Mouse (Mus musculus): Measurements from ENCODE around the gene Bag6.

The Bag6 gene

DNA sequence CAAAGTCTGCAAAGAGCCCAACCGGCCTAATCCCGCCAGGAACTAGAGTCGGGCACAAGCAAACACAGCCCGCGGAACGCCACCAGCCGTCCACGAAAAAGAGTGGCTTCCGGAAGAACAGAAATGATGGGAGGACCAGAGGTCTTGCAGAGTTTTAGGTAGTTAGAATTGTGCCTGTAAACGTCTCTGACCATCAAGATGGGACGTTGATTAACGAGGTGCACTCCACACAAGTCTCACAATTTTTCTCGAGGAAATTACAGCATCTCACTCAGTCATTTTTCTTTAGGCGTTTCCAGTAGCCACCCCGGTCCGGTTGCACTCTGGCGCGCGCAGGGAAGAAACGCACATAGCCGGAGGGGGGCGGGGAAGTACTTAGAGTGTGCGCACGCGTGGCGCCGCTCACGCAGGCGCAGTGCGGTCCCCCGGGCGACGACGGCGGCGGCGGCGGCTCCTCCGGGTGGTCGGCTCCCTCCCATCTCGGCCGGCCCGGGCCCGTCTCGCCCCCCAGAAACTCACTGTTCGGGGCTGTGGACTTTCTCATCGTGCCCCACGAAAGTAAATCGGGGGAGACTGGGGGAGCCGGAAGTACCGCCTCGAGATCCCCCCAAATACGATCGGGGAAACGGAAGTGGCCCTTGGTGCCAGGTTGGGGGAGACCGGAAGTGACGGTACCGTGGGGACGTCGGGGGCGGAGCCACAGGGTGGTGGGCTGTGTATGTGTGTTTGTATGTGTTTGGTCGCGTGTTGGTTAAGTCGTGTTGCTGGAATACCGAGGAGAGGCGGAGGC lies at the start of gene Bag6:
Bag6 (plus strand) TSS at position 378 of the 790 bp plus-strand sequence.
- in situ Hi-C loops (cut with MboI, MseI), result no loop called here

DNA sequence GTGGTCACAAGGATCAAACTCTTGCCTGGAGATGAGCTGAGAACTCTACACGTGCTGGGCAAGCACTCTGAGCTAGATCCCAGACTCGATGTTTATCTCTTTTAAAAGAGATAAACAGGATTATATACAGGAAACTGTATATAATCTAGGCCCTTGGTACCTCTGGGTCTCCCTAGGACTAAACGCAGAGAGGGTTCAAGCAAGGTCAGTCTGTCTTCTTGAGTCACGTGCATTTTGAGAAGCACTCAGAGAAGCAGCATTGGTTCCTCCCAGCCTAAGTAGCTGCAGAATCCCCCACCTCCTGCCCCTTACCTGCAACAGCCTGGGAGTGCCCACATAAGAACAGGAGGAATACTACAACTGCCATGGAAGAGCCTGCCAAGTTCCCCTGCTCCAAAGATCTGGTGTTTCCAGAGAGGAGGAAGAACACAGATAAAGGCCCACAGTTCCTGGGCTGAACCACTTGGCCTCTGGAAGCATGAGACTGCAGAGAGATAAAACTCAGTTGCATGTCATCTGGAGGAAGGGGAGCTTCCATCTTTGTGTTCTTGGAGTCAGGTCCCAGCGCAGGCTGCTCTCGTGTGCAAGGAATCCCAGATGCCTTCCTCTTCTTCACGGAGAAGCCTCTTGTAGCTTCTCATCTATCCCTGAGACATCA lies 49.6 kb upstream of the Bag6 start, which contains the start of gene Ly6g6f:
Ly6g6f (minus strand) TSS at position 403 of the 658 bp plus-strand sequence.
- in situ Hi-C loops (cut with MboI, MseI), result no loop called here

DNA sequence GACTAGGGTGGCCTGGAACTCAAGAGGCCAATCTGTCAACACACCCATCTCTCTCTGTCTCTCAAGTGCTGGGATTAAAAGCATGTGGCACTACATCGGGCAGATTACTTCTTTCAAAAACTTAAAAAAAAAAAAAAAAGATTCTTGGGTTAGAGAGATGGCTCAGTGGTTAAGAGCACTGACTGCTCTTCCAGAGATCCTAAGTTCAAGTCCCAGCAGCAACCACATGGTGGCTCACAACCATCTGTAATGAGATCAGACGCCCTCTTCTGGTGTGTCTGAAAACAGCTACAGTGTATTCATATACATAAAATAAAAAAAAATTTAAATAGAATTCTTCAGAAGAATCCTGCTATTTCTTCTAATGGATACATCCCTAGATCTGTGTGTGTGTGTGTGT lies 46.8 kb upstream of the Bag6 start:
- in situ Hi-C loops (cut with MboI, MseI), result no loop called here

DNA sequence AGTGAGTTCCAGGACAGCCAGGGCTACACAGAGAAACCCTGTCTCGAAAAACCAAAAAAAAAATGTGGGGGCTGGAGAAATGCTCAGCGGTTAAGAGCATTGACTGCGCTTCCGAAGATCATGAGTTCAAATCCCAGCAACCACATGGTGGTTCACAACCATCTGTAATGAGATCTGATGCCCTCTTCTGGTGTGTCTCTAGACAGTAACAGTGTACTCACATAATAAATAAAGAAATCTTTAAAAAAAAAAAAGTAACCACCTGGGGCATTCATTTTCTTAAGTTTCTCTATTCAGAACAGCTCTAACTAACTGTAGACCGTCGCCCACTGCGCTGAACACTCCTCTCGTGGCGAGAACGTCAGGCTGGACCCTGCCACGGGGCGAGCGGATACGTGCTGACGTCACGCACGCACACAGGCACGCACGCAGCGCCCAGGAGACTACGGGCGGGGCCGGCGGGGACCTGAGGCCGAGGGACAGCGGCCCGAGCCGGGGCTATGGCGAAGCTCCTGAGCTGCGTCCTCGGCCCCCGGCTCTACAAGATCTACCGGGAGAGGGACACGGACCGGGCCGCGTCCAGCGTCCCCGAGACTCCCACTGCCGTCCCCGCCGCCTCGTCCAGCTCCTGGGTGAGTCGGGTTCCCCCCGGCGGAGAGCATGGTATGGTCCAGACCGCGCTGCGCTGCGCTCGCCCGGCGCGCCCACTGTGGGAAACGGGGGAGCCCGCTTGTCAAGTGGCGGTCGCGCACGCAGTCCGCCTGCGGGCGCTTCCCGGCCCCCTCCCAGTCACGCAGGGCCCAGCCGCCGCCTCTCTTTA lies 45.9 kb upstream of the Bag6 start, which contains the start of gene Abhd16a:
Abhd16a (plus strand) TSS at position 439 of the 820 bp plus-strand sequence.
- in situ Hi-C loops (cut with MboI, MseI), result no loop called here

DNA sequence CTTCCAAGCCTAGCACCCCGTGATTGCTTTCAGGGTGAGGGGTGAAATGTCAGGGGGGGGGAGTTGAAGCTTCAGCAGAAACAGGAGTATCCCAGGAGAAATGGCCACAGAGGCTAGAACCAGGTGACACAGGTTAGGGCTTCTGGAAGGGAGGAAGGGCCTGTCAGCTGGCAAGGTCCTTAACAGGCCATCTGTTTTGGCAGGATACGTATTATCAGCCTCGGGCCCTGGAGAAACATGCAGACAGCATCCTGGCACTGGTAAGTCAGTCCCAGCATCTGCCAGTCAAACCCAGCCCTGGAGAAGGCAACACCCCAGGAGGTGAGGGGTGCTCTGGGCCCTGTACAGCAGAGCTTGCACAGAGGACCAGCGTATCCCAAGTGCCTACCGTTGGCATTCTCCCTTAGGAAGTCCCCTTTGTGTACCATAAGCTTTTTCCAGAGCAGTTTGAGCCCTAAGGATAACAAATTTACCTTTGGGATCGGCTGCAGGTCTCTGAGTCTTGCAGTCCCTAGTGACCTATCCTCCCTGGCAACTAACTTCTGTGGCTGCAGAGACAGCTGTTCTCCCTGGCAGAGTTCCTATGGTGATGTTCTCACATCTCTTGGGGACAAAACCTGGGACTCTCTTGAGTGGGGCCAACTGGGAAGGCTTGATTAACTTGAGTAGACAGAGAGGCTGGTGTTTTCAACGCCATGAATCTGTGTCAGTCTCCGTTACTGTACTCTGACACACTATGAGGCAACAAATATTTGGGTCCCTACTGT lies 44.6 kb upstream of the Bag6 start:
- in situ Hi-C loops (cut with MboI, MseI), result no loop called here

DNA sequence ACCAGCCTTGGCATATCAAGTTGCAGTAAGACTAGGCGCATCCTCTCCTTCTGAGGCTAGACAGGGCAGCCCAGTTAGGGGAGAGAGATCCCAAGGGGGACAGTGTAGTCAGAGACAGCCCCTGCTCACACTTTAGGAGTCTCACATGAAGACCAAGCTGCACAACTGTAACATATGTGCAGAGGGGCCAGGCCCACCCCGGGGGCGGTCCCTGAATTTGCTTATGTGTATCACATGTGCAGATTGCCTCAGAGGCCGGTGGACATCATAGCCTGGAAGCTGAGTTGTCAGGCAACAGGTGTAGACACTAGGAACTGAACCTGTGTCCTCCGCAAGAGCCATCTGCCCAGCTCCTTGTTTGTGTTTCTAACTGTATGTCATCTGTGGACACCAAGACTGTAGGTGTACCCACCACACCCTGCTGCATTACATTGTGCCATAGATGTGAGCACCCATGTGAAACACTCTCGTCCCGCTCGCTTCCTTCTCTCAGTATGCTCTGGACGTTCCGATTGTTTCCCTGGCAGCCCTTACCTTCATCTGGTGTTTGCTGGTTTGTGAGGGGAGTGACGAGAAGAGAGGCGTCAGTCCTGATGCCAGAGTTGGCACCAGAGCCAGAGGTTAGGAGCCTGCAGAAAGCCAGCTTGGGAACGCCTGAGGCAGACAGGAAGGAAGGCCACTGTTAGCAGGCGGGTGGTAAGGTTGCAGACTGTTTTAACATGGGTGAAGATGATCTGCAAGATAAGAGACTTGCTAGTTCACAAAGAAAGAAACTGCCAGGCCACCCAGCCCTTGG lies 42.4 kb upstream of the Bag6 start:
- in situ Hi-C loops (cut with MboI, MseI), result no loop called here

DNA sequence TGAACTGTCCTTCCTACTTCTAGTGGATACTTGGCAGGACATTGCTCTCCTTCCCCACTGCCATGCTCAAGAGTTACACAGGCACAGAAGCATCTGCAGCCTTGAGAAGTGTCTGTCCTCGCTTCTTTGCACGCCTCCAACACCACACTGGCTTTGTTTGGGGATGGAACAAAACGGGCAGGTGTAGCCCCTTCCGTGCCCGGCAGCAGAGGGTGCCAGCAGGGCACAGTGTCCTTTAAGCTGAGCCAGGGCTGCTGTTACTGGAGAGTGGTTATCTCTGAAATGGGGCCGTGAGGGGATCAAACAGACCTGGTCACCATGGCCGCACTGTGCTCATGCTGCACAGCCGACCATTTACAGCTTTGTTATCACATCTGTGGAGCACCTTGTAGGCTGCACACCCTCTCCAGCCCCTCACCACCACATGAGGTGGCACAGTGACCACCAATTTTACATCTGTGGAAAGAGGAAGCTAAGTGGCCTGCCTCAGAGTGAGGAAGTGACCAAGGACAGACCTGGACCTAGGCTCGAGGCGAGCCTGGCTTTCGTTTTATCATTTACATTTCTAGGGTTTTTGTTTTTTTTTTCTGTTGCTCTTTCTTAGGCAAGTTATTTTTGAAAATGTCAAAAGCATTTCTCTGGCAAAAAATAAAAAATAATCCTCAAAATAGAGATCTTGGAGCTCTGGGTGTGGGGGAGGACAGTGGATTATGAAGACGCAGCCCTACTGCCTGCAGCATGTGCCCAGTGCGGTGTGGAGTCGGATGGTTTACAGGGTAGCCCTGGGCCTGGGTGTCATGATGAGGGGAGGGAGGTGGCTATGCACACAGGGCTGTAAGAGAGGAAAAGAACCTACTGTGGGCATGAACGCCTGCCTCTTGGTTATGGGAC lies 40.3 kb upstream of the Bag6 start:
- in situ Hi-C loops (cut with MboI, MseI), result no loop called here

DNA sequence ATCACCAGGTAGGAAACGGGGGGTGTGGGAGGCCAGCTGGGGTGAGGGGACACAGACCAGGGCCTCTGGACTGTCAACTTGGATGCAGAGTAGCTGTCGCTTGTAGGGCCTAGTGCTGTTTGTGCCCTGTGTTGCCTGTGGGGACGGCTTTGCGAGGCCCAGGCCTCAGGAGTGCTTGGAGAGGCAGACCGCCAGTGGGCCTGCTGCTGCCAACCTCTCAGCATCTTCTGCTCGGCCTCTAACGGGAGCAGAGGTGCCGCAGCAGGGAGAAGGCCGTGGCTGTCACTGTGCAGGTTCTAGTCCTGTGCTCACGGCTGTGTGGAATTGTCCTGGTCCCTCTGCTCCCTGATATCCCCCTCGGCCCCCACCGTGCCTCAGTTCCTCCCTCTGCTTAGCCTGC lies 38.4 kb upstream of the Bag6 start:
- in situ Hi-C loops (cut with MboI, MseI), result no loop called here

DNA sequence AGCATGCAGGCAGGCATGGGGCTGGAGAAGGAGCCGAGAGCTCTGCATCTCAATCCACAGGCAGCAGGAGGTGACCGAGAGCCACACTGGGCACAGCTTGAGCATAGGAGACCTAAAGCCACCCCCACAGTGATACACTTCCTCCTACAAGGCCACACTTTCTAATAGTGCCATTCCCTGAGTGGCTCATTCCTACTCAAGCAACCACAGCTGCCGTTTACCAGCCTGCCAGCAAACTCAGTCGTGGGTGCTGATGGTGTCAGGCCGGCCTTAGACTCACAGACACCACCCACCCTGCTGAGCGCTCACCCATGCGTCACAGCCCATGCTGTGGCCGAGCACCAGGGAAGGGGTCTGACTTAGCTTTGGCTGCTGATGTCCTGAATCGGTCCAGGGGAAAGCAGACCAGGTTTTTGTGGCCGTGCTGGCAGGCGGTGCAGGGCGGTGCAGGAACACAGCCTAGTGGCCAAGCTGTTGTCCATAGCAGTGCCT lies 37.8 kb upstream of the Bag6 start:
- in situ Hi-C loops (cut with MboI, MseI), result no loop called here

DNA sequence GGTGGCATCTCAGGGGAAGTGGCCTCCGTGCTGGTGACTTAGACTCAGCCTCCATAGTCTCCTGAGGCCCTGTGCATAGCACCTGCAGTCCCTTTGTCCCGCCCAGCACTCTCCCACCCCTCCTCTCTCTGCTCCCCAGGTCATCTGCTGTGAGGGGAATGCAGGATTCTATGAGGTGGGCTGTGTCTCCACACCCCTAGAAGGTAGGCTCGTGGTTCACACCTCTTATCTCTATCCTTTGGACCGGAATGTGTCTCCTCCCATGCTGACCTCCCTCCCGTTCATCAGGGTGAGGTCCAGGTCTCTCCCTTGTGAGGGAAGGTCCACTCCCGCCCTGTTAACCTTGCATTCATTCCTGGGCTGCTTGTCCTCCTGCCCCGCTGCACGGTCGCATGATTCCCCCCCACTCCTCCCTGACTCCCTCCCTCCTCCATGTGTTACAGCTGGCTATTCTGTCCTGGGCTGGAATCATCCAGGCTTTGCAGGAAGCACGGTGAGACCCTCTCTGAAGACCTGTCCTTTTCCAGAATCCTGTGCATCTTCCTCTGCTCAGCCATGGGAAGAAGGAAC lies 34.7 kb upstream of the Bag6 start:
- in situ Hi-C loops (cut with MboI, MseI), result loop anchor here (25.0 kb wide), 1 partner anchor 463 kb away; the partner anchor contains the start of genes Atf6b, Fkbpl, Ppt2 and Prrt1

DNA sequence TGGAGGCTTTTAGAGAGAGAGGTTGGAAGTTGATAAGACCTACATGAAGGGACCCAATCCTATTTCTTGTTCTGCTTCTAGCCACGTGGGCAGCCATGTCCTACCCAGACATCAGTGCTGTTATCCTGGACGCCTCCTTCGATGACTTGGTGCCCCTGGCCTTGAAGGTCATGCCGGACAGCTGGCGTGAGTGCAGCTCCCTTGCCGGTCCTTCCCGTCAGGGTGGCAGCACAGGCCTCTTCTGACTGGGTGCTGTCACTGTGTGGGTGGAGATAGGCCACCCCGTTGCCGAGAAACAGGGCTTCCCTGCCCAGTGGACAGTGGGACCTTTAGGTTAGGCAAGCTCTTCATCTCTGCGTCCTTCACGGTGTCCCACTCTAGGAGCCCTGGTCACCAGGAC lies 33.8 kb upstream of the Bag6 start:
- in situ Hi-C loops (cut with MboI, MseI), result loop anchor here (25.0 kb wide), 1 partner anchor 464 kb away; the partner anchor contains the start of genes Atf6b, Fkbpl, Ppt2 and Prrt1

DNA sequence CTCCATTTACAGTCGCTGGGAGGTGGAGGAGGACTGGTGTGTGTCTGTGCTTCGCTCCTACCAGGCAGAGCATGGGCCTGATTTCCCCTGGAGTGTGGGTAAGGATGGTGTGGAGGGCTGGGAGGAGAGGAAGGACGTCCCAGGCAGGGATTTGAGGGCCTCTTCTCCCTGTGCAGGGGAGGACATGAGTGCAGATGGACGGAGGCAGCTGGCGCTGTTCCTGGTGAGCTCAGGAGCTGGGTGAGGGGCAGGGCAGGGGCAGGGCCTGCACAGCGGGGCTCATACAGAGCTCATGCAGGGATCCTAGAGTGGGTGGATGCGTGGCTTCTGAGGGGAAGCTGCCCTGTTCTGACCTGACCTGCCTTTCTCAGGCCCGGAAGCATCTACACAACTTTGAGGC lies 32.7 kb upstream of the Bag6 start:
- in situ Hi-C loops (cut with MboI, MseI), result loop anchor here (25.0 kb wide), 1 partner anchor 465 kb away; the partner anchor contains the start of genes Atf6b, Fkbpl, Ppt2 and Prrt1

DNA sequence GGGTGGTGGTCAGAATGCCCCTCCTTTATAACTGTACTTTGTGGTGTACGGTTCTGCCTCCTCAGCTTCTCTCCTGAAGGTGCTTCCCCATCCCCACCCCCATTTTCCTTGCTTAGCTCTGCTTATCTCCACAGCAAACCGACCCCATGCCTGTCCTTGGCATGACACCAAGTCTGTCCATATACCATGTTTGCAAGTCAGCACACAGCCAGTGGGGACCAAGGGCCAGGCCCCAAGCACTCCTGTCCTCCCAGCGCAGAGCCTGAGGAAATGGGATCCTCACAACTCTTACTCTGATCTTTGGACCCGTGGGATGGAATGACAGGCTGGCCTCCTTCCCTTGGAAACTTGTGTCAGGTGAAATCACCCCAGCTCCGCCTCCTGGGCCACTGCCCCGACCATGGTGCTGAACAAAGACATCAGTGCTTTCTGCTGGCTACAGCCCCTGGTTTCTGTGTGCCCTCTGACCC lies 31.7 kb upstream of the Bag6 start:
- in situ Hi-C loops (cut with MboI, MseI), result loop anchor here (25.0 kb wide), 1 partner anchor 466 kb away; the partner anchor contains the start of genes Atf6b, Fkbpl, Ppt2 and Prrt1

DNA sequence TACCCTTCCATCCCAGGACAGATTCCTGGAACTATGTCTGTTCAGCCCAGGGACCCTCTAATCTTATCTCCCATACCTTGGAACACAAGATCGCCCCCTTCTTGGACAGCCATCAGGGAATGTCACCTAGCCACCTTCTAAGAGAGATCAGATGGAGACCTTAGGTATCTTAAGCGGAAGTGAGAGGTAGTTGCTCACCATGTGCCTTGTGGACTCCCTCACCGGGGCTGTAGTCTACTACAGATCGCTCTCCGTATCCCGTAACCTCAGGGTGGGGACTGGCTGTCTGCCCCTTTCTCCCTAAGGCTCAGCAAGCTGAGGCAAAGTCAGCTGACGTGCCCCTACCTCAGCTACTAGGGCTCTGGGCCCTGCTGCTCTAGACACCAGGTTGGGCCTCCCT lies 30.9 kb upstream of the Bag6 start:
- in situ Hi-C loops (cut with MboI, MseI), result loop anchor here (25.0 kb wide), 1 partner anchor 467 kb away; the partner anchor contains the start of genes Atf6b, Fkbpl, Ppt2 and Prrt1

DNA sequence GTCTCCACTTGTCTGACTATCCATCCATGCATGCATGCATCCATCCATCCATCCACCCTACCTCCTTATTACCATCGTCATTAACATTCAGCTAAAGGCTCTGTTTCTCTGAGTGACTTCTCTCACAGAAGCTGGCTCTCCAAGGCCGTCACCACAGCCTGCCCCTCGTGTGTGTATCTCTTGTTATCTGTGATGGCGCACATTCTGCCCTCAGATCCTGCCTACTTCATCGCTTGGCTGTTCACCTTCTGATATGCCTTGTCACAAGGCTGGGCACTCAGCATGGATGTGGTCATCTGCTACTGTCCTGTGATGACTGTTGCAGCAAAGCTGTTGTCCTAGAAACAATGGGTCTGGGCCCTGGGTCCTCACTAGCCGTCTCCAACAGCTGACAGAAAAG lies 30.2 kb upstream of the Bag6 start:
- in situ Hi-C loops (cut with MboI, MseI), result loop anchor here (25.0 kb wide), 1 partner anchor 467 kb away; the partner anchor contains the start of genes Atf6b, Fkbpl, Ppt2 and Prrt1

DNA sequence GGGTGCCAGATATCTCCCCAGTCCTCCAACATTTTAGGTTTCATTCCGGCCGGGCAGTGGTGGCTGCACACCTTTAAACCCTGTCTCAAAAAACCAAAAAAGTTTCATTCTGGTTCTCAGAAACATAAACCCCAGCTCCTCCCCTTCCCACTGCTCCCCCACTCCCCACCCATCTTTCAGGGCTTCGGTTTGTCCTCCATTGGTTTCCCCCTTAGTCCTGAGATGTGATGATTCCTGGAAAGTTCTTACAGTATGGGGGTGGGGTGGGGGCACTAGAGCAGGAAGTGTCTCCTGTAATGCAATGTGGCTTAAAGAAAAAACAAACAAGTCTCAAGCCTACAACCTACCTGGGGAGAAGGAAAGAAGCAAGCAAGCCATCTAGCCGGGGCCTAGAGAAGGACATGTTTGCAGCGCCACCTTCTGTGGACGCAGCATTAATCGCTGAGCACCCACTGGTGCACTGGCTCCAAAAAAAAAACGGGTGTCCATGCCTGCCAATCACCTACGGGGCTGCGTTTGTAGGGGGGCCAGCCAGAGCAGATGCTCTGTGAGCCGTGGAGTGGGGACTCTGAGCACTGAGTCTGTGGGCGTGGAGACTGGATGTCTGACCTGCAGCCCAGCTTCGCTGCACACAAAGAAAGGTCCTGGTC lies 29.1 kb upstream of the Bag6 start:
- in situ Hi-C loops (cut with MboI, MseI), result loop anchor here (25.0 kb wide), 1 partner anchor 469 kb away; the partner anchor contains the start of genes Atf6b, Fkbpl, Ppt2 and Prrt1

DNA sequence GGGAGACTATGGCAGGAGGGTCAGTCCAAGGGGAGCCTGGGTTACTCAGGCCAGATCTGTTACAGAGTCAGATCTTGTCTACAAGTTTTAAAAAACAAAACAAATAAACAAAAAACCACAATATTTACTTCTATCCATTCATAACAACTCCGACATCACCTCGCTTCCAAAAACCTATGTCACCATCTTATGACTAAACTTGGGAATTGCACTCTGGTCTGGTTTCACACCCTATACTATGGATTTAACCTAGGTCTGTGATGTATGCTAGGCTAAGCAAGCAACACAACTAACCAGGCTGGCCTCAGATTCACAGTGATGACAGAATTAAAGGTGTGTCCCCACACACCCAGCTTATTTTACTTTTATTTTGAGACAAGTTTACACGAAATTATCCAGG lies 28.5 kb upstream of the Bag6 start:
- in situ Hi-C loops (cut with MboI, MseI), result loop anchor here (25.0 kb wide), 1 partner anchor 469 kb away; the partner anchor contains the start of genes Atf6b, Fkbpl, Ppt2 and Prrt1

Measured in T-helper 1 cell (primary cell).